Mouse (Mus musculus) brain, embryonic 14.5 days (tissue): Measurements from ENCODE around the gene Oas1f.
"Not testable (repeated sequence)": the region's sequence is repeated elsewhere in the genome, so short reads cannot be mapped to it uniquely, and the experiment has no call there.

ENCODE experiments used
- CTCF ChIP-seq: fragments of 200-500 bp; IDR thresholded peaks from 2 replicates; pipeline ENCODE4 v1.5.1; 2012; ENCODE audit warnings: inconsistent platforms, mild to moderate bottlenecking, moderate library complexity, borderline replicate concordance; ENCODE audit not compliant: insufficient read depth, insufficient read length; ENCODE audit errors: extremely low read depth
- POLR2A ChIP-seq: fragments of 200-500 bp; IDR thresholded peaks from 2 replicates; pipeline ENCODE4 v1.6.1; 2012; ENCODE audit warnings: mild to moderate bottlenecking, inconsistent platforms, borderline replicate concordance; ENCODE audit not compliant: poor library complexity, insufficient read depth, insufficient read length, severe bottlenecking; ENCODE audit errors: extremely low read depth

DNA sequence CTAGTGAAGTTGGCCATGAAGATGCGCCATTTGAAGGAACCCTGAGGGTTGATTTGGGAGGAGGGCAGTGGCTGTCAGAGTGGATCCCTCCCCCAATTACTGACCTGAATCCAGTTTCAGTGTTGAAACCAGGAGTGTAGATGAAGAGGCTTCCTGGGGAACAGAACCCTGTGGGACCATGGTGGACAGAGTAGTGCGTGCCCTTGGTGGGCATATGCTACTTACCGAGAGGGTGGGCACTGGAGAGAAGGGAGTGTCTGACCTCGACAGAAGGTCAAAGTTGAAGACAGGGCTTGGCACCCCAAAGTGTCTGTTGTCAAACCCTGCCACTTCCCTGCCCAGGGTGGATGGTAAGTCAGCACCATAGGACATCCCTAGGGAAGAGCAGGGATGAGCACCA is 46.7 kb downstream of the Oas1f start:
- TF ChIP-seq POLR2A, CTCF: not testable (repeated sequence)
